Mouse (Mus musculus) liver (tissue): ENCODE data around the gene Hist1h4j.

Source experiments
- DNase-seq: peaks from one replicate; pipeline ENCODE4 v3.0.0-alpha.2; 2020; ENCODE audit warnings: mixed read lengths

Hist1h4j gene

DNA sequence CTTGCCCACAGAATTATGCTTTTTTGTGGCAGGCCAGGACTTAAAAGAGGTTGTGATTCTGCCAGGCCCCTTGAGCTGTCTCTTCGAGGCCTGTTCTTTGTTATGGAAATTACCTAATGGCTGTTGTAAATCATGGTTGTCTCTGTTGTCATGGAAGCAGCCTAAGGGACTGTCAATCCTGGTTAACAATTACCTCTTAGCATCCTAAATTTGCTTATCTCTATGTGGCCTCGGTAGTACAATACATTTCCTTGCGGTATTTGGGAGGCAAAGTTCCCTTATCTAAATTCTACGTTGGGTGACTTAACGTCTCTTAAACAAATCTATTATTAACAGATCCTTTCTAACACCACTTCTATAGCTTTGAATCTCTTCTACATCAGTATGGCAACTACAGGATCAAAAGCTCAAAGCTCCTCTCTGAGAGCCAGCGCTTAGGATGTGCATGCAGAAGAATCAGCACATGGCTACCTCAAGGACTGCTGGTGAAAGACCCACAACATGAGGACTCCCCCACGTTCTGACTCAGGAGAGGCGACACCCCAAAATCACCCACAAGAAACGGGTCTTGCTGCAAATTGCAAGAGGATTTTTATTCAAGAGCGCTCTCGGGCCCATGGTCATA lies 6.8 kb upstream of the Hist1h4j start:
- no peak for DNase-seq

DNA sequence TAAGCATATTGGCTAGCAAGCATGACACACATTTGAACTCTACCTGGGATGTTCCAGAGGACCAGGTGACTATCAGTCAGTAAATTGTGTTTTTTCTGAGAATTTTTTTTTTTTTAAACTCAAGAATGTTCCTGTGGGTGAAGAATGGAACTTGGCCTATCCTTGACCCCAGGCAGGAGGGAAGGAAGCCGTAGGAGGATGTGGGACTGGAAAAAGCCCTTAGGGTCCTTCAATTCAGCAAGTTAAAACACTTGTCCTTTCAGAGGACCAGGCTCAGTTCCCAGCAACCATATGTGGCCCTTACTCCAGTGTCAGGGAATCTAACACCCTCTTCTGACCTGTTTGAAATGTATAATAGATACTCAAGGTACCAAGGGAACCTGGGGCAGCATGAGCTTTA lies 5.3 kb upstream of the Hist1h4j start:
- no peak for DNase-seq

DNA sequence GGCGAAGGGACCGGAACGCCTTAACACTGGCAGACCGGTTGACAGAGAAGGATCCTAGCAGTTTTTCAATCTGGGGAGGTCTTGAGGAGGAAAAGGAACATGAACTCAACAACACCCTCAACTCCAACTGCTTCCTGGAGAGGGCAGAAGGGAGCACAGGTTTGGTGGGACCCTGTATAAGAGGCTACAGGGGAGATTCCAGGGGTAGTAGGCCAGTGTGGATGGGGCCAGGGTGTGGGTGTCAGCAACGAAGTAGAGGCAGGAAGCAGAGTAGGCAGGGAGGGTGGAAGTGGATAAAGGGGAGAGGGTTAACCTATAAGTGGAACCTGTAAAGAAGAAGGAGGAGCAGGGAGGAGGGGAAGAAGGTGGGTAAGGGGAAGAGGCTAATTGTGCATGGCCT lies 1.4 kb upstream of the Hist1h4j start:
- peak; percentile 9 for DNase-seq

DNA sequence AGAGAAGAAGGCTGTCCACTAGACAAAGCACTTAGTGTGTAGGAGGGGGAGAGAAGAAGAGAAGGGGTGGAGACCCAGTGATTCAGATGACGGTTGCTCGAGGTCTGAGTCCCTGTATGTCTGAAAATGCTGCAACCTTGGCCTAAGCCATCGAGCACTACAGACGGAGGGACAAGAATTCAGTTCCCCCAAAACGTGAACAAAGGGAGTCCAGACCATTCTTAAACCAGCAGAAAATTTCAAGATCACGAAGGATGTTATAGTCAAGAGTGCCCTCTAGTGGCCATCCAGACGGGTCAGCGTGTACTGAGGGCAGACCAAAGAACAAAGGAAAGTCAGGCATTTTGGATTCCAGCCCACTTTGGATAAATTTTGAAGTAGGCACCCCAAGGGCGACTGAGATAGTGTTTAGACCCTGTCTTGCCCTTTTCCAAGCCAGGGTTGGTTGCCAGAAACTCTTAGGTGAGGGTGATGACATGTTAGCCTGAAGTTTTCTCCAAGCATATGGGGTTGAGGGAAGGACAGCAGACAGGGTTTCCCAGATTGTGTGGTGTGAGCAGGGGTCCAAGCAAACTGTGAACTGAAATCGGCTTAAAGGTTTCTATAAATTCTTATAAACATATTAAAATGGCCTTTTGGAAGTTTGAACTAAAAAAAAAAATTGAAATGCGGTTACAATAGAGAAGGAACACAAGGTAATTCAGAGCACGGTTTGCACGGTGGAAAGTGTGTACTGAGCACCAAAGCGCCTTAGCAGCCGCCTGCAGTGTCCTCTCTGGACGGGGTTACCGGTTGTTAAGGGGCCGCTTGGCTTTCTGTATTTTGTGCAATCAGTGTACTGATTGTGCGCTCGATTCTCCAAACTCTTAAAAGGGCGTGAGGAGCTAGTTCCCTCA lies 606 bp upstream of the Hist1h4j start:
- peak; percentile 78 for DNase-seq

DNA sequence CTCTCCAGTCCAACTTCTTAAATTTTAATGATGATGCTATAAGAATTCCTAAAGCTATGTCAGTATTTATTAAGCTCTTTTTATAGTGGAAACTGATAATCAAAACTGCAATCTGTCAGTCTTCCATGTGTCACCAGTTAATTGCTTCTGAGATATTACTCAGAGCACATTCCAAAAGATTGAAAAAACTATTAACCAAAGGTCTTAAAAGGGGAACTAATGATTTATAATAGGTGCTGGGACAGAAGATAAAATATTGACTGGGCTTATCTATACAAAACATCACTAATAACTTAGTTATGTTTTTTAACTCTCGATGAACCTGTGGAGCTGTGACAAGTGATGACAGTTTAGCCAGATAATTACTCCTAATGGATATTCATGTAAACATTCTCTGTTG lies 10.1 kb downstream of the Hist1h4j start:
- no peak for DNase-seq

DNA sequence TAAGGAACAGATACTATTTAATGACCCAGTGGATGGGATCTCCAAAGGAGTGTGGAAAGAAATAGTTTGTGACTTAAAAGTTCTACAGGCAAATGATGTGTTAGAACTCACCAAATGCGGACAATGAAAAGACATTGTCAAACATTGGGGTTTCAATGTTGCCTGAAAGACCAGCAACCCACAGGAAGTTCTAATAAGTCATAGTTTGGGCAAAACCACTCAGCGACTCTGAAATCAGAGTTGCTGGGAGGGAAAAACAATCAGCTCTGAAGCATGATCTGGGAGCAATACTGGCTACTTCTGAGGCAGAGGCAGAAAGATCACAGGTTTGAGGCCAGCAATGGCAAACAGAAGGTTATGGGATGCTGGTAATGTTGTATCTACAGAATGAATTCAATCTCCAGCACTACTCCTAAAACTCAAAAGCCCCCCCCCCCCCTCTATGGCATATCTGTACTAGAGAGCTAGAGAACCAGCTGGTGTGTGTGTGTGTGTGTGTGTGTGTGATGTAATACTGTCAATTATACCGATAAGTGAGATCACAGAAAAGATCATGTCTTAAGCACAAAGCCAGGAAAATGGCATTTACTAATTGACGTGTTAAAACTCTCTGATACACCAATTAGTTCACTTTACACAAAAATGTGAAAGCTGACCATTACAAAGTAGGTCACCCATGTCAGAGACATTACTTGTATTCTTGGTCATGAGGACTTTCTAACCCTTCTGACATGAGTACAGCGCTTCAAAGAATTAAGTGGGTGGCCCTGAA lies 14.7 kb downstream of the Hist1h4j start:
- DNase-seq = peak; percentile 58

DNA sequence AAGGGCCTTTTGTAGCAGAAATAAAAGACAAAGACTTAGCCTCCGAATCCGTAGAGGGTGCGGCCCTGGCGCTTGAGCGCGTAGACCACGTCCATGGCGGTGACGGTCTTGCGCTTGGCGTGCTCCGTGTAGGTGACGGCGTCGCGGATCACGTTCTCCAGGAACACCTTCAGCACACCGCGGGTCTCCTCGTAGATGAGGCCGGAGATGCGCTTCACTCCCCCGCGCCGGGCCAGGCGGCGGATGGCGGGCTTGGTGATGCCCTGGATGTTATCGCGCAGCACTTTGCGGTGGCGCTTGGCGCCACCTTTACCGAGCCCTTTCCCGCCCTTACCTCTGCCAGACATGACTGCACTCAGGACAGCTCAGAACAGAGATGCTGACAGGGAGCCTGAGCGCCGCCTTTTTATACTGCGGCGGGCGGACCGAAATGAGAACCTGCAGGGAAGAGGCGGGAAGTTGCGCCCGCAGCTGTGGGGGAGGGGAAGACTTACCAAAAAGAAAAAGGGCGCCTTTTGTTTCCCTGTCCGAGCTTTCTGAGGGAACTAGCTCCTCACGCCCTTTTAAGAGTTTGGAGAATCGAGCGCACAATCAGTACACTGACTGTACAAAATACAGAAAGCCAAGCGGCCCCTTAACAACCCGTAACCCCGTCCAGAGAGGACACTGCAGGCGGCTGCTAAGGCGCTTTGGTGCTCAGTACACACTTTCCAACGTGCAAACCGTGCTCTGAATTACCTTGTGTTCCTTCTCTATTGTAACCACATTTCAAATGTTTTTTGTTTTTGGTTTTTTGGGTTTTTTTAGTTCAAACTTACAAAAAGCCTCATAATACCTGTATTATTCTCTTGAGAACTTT lies 15.5 kb downstream of the Hist1h4j start, which contains the start of gene Hist1h4k:
Gene Hist1h4k (minus strand): TSS at position 347 of the 859 bp plus-strand sequence.
- peak; percentile 96 for DNase-seq

DNA sequence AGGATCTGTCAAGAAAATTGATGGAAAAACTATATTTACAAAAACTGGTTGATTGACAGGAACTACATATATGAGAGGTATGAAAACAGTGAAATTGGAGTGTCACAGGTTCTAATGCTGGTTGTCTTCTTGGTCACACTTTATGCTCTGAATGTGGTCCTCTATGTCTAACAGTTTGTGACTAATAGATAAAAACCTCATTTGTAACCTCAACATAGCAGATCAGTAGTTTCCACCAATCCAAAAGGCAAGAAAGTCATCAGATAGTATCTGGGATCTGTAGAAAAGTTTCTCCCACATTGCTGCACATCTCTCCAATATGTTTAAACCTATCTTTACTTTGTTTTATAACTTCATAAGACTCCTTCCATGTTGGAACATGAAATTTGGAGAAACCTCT lies 16.6 kb downstream of the Hist1h4j start:
- DNase-seq = no peak

DNA sequence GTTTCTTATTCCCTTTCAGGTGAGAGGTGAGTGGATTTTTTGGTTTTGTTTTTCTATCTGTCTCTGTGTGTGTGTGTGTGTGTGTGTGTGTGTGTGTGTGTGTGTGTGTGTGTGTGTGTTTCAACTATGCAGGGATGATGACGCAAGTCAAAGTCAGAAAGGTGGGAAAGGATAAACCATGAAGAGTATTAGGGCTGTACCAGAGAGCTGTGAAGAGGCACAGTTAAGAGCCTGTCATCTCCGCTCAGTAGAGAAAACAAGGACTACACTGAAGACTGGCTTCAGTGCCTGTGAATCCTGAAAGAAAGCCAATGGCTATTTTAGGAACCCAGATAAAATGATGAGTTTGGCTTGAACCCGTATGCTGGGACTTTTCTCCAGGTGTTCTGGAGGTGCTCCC lies 17.0 kb downstream of the Hist1h4j start:
- peak; percentile 16 for DNase-seq

DNA sequence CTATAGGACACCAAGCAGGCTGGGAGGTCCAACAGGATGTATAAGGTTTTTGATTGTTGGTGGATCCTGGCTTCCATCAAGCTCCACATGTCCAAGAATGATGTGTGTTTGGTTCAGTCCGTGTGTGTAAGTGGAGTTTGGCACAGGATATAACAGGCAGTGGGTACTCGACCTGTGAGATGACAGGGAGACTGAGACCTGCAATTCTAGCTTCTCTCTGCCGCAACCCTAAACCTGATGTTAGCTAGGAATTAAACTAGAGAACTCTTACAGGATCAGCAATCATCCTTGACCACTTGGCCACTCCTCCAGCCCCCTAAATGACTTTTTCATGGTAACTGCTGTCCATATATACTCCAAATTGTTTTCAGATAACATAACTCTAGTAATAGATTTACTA lies 17.5 kb downstream of the Hist1h4j start:
- peak; percentile 17 for DNase-seq

DNA sequence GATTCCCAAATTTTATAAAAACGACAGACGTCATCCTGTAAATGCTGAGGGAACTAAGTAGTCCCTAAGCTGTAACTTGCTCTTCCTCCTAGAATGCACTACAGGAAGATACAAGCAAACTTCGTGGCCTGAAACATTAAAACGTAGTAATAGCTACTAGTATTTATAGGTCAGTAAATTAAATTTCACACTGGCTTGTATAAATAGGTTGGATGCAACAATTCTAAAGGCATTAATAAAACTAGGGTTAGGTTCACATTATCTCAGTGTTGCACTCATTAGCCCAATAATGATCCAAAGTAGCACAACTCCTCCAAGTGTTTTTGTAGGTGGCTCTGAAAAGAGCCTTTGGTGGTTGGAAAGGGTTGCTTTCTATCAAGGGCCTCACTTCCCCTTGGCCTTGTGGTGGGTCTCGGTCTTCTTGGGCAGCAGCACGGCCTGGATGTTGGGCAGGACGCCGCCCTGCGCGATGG lies 18.2 kb downstream of the Hist1h4j start:
- DNase-seq = no peak

DNA sequence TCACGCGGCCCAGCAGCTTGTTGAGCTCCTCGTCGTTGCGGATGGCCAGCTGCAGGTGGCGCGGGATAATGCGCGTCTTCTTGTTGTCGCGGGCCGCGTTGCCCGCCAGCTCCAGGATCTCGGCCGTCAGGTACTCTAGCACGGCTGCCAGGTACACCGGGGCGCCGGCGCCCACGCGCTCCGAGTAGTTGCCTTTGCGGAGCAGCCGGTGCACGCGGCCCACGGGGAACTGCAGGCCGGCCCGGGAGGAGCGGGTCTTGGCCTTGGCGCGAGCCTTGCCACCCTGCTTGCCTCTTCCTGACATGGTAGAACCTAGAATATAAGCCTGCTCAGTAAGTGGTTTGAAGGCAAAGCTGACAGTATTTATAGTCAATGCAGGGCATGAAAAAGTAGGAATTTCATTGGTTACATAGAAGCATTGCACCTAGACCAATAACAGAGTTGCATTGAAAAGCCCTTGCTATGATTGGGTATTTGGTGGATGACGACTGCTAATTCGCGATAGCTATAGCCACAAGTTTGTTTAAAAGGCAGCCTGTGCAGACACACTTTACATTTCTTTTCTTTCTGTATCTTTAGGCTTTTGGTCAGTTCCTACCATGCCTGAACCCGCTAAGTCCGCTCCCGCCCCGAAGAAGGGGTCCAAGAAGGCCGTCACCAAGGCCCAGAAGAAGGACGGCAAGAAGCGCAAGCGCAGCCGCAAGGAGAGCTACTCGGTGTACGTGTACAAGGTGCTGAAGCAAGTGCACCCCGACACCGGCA lies 18.8 kb downstream of the Hist1h4j start, which contains the start of the genes Hist1h2ak and Hist1h2bn:
Gene Hist1h2ak (minus strand): TSS at position 304 of the 762 bp plus-strand sequence.
Gene Hist1h2bn (plus strand): TSS at position 600 of the 762 bp plus-strand sequence.
- DNase-seq = peak; percentile 88

DNA sequence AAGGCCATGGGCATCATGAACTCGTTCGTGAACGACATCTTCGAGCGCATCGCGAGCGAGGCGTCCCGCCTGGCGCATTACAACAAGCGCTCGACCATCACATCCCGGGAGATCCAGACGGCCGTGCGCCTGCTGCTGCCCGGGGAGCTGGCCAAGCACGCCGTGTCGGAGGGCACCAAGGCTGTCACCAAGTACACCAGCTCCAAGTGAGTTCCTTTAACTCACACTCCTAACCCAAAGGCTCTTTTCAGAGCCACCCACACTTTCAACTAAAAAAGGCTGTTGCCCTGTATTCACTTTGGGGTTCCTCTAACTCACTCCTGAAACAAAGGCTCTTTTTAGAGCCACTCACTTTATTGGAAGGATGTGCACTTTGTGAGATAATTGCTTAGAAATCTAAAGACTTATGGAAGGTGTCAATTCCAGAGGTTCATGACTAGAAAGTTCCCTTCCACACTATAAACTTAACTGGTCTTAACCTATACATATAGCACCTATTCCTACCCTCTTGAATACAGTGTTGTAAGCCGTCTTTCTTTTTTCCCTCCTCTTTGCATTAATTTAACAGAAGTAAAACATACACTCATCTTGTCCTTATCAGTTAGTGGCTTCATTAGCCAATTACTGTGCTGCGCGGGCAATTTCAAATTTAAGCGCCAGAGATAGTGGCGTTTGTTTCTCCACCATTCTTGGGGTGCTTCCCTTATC lies 19.6 kb downstream of the Hist1h4j start:
- peak; percentile 82 for DNase-seq

DNA sequence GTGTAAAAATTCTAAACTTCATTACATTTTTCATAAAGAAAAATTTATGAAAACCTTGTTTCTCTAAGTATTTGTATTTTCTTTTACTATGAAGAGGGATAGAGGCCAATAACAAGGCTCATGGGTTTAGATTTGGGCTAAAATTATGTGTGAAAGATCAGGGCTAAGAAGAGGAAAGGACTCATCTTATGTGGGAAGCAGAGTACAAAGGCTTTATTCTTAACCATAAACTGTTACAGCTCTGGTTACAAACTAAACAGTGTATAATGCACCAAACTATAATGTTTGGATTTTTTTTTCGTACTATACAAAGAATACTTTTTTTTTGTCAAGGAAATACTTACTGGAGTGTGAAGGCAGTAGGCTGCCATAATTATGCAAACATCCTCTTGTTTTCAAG lies 20.8 kb downstream of the Hist1h4j start:
- no peak for DNase-seq

DNA sequence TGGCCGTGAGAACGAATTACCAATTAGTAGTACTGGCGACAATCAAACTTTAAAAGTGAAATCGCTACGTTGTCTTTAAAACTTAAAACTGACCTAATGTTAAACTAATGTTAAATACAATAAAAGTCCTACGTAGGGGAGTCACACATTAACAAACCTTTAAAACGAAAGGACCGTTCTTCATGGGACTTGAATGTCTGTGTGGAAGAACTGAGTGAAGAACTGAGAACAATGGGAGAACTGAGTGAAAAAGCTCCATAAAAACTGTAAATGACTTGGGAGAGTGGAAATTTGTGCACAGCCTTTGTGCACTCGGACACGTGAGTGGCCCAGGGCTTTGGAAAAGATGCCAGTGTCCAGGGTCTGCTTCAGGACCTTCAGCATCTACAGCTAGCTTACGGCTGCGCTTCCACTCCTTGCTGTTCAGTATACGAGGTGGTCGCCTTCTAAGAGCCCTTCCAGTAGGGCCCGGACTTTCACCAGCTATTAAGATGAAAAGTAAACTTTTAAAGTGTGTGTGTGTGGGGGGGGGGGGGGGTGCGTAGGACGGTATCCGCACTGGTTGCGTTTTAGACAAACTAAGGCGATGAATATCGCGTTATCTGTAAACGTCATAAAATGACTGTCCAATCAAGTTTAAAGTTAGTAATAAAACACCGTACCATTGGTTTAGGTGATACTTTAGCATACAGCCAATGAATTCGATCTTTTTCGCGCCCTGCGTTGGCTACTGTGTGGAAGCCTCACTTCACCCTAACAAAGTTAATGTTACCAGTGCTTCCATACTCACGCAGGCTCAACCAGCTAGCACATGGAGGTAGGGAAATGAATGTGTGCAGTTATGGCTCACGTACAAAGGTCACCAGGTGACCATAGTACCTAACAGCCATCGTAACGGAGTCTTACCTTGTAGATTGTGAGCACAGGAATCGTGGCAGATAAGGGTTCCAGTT lies 44.2 kb downstream of the Hist1h4j start:
- peak; percentile 84 for DNase-seq

DNA sequence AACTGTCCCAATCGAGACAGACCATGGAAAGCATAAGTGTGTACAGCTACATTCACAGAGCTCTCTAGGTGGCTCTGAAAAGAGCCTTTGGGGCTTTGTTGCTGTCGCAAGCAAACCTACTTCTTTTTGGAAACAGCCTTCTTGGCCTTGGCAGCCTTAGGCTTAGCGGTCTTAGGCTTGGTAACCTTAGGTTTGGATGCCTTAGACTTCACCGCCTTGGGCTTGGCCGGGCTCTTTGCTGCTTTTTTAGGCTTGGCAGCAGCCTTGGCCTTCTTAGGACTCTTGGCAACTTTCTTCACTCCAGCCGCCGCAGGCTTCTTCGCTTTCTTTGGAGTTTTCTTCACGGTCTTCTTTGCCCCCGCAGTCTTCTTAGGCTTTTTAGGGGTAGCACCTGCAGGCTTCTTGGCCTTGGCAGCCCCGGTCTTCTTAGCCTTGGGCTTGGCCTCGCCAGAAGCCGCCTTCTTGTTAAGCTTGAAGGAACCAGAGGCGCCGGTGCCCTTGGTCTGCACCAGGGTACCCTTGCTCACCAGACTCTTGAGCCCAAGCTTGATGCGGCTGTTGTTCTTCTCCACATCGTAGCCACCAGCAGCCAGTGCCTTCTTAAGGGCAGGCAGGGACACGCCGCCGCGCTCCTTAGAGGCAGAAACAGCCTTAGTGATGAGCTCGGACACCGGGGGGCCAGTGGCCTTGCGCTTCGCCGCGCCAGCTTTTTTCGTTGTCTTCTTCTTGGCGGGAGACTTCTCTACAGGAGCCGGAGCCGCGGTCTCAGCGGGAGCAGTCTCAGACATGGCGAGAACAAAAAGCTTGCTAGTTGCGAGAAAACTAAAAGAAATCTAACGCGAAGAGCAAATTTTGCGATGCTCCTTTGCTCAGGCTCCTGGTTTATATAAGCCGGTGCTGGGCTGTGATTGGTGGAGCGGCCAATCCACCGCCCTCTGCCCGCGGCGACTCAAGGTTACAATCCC lies 45.2 kb downstream of the Hist1h4j start, which contains the start of gene Hist1h1b:
Gene Hist1h1b (minus strand): TSS at position 859 of the 965 bp plus-strand sequence.
- DNase-seq = peak; percentile 90

DNA sequence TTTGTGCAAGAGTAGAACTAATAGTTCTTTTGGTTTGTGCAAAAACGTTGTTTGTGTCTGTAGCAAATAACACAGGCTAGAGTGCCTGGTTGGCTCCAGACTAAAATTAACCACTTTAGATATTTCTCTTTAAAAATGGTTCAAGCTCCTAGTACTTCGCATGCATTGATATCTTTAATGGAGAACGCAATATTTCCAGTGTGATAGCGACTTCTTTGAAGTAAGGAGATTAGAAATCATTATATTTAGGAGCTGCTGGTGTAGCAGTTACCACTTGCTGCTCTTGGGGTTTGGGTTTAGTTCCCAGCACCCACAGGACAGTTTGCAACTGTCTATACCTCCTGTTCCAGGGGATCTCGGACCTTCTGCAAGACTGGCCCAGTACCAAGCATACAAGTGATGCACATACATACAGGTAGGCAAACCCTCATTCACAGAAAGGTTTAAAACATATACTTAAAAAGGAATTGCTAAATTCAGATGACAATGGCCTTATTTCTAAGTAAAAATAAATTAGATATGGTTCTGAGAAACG lies 46.2 kb downstream of the Hist1h4j start:
- peak; percentile 14 for DNase-seq

DNA sequence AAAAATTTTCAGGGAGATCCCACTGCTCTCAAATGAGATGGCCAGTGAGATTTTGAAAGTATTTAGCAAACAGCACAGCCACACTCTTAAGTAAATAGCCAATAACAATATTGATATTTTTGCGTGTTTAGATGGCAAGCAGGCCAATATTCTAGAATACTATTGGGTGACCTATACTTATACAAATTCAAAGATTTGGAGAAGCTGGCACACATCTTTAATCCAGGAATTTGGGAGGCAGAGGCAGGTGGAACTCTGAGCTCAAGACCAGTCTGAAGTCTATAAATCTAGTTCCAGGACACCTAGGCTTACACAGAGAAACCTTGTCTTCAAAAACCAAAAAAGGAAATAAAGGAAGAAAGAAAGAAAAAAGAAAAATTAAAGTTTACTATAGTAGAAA lies 46.8 kb downstream of the Hist1h4j start:
- DNase-seq = no peak
